Mouse (Mus musculus): ENCODE results near the gene Gtdc1.

DNA sequence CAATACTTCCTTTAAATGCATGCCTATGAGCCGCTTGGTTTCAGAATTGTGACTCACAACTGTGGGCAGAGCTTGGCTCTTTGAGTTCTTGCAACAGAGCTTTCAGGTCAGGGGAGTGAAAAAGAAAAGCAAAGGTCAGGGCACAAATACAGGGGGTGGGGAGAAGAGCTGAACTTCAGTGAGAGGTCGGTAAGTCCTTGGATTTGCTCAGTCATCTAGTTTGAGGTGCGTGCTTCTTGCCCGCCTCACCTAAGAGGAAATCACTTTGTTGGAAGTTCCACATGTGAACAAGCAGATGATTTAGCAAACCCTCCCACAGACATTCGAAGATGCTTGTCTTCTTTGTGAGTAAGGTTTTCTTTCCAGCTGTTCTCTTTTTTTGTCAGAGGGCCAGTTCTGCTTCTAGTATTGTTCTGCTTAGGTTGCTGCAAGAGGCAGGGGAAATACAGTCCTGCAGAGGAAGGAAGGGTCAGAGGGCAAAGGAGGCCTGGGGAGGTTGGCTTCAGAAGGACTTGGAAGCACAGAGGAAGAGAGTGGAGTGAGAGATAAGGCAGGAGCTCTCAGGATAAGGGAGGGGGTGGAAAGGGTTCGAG lies 25.5 kb upstream of the Gtdc1 start:
- TF ChIP-seq POLR2A (IDR thresholded peaks at IDR 0.05; ENCODE audit: borderline replicate concordance, control insufficient read depth, low read depth, low read length), result no peak
- TF ChIP-seq CTCF (IDR thresholded peaks at IDR 0.05; ENCODE audit: control insufficient read depth, insufficient read depth, low read length), result no peak
